Mouse (Mus musculus) thymus, postnatal 36 days (tissue): ENCODE results near the gene Obp2b.
"Not testable (repeated sequence)": the region's sequence is repeated elsewhere in the genome, so short reads cannot be mapped to it uniquely, and the experiment has no call there.

Source experiments
- DNase-seq, 2 experiments: peaks; one replicate each; pipeline ENCODE4 v3.0.0; 2022; ENCODE audit warnings: mixed read lengths in 2 of 2

The Obp2b gene

GRCm38 (mm10) chr2:25736709-25737108, at the start of gene Obp2b:
Gene Obp2b (plus strand): TSS chr2:25737009.
- not testable (repeated sequence) for DNase-seq

DNA sequence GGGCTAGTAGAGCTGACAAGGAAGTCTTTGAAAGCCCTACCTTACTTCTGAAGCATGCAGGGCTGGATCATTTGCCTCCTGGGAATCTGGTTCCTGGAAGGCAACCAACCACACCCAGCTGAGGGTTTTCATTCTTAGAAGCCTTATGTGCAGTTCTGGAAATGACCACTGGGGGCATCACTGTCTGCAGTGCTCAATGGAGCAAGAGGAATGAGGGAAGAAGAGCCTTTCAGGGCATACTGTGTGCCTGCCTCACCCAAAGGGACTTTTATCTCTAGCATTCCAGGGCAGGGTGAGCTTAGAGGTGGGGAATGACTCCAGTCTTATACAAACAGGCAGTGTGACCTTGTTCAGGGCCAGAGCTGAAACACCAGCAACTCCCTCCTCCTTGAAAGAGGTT, 42.2 kb upstream of the Obp2b start:
- DNase-seq = peak in 1 of 2 experiments; percentile 53

DNA sequence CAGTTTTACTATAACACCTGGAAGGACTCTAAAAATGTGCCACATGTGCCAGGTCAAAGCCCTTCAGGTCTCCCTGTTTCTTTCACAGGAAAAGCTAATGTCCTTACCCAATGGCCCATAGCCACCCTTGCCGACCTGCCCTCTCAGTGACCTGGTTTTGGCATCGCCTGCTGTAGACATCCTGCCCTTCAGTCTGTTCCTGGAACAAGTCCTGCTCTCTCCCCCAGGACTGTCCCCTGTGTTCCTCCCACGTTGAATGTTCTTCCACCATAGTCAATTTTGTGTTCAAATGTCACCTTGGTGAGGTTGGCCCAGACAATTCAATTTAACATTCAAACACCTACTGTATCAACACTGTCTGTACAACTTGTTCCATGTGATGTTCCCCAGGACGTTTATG, 39.9 kb upstream of the Obp2b start:
- no peak for DNase-seq

DNA sequence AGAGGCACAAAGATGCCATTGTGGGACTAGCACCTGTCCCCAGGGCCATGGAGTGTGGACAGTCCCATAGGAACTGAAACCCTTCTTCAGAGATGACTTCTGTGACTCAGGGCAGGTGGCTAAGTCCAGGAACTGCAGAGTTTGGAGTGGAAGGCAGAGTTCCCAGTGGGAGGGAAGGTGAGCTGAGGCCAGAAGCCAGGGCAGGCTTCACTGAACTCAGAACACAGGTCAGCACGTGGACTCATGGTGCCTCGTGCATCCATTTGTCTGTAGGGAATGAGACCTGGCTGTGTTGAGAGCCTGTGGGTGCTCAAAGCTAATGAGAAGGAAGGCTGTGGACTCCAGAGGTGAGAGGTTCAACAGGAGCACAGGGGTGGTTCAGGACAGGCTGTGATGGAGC, 38.1 kb upstream of the Obp2b start:
- no peak for DNase-seq

- not testable (repeated sequence) for DNase-seq
These were observed 37.1 kb upstream of the Obp2b start, which contains the start of gene Obp2a for GRCm38 (mm10) chr2:25699743-25700142. Gene Obp2a (plus strand): TSS chr2:25700043.

- DNase-seq = no peak
These were observed 35.8 kb upstream of the Obp2b start for GRCm38 (mm10) chr2:25701001-25701400.

DNA sequence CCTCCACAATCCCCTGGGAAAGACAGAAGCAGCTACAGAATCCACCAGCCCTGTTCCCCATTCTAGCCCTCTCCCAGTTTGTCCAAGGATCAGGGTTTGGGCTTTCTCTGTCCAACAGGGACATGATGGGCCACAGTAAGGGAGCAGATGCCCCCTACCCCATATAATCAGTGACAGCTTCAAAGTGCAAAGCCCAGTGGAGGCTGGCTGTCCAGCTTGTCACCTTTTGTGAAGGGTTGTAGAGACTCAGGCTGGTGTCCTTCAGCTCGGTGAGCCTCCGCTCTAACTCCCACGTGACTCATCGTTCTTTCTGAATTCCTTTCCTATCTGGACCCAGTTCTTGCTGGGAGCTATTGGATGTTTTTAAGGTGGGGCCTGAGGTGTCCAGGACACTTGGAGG, 33.1 kb upstream of the Obp2b start:
- DNase-seq = no peak

DNA sequence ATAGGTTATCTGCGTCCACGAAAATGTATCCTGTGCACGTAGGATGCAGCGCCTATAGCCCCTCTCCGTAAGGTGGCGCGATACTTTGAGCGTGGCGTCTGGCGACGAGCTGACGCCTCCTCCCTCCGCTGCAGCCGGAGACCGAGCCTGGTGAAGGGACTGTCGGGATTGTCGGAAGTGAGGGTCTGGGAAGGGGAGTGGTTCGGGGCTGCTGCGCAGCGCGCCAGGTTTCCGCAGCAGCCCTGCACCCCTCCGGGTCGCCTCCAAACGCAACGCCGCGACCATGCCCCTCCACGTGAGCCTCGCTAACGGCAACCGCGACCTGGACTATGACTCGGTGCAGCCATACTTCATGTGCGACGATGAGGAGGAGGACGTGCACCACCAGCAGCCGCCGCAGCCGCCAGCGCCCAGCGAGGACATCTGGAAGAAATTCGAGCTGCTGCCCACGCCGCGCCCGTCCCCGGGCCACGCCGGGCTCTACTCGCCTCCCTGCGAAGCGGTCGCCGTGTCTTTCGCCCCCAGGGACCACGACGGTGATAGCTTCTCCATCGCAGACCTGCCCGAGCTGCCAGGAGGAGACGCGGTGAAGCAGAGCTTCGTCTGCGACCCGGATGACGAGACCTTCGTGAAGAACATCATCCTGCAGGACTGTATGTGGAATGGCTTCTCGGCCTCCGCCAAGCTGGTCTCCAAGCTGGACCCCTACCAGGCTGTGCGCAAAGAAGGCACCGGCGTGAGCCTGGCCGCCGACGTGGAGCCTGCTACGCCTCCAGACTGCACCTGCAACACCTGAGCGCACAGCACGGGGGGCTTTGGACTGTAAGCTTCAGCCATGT, 29.9 kb upstream of the Obp2b start, which contains the start of gene Bmyc:
Gene Bmyc, plus strand, starts transcription at position 97 of the 839 bp plus-strand sequence.
- peak; percentile 80 to 85 for DNase-seq

- peak in 1 of 2 experiments; percentile 39 for DNase-seq
These were observed 28.7 kb upstream of the Obp2b start for GRCm38 (mm10) chr2:25708121-25708520.

DNA sequence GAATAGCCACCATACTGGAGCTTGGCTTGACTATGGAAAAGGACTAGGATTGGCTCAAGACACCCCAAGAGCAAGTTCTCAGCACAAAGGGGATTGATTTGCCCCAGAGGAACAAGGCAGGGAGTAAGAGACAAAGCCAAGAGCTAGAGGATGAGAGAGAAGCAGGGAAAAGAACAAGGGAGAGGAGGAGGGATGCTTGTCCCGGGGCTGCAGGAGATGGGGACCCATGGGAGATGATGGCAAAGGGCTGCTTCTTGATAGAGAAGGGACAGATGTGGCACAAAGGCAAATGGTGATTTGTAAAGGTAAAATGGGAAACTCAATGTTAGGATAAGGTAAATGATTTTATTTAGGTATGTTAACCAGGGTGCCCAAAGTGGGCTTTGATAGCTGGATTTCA, 27.8 kb upstream of the Obp2b start:
- not testable (repeated sequence) for DNase-seq

GRCm38 (mm10) chr2:25709791-25710190, 27.0 kb upstream of the Obp2b start:
- DNase-seq = not testable (repeated sequence)

DNA sequence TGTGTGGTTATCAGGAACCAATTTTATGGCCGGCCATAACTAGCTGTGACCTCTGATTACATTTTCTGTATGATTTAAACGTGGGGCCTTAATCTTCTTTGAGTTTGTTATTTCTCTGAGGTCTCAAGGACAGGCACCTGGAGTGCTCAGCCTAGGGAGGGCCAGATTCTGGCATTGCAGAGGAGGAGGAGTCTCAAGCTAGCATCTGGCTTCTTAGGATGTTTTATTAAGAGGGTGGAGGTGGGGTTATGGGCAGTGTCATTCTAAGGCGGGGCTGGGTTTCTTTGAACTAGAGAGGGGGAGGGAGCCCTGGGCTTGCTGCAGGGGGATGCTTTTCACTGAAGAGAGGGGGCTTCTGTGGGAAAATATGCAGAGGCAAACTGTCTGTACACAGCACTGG, 25.2 kb upstream of the Obp2b start:
- not testable (repeated sequence) for DNase-seq

DNA sequence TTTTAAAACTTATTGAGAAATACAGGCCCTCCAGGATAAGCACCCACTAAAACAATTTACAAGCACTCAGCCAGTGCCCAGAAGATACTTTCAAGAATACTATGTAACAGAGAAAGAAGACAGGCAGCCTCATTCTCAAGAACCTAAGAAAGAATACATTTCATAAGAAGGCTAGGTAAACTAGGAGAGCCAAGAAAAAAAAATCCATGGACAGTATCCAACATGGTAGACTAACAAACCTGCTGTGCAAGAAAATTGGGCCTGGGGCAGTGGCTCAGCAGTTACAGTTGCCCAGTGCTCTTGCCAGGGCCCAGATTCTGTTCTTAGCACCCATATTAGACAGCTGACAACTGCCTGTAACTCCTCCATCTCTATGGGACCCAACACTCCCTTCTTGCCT, 19.6 kb upstream of the Obp2b start:
- no peak for DNase-seq

- no peak for DNase-seq
These were observed 3.4 kb upstream of the Obp2b start for GRCm38 (mm10) chr2:25733199-25733930.

DNA sequence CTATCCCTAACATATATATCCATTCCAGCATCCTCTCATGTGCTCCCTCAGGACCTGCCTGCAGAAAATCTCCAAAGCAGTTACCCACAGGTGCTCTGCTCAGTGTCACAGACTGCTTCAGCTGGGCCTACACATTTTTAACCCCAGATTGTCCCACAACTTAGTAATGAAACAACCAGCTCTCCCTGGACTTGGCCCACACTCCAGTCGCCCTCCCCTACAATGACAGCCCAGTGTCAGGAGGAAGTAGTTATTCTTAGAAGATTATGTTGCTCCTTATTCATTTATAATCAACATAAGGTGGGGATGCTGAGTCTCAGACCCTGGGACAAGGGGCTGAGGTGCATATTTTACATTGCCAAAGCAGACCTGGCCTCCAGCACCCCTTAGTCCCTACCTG, 4.9 kb downstream of the Obp2b start:
- no peak for DNase-seq

DNA sequence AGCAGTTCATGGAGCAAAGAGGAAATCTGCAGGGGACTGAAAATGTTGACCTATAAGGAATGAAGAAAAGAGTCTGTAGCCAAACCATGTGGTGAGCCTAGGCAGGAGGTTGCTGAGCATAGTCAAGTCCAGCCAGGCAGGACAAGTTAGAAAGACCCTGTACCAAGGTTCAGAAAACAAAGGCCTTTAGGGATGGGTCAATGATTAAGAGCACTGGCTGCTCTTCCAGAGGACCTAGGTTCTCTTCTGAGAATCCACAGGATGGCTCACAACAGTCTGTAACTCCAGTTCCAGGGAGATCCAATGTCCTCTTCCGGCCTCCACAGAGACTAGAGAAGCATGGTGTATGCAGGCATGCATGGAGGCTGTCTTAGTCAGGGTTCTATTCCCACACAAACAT, 17.4 kb downstream of the Obp2b start:
- no peak for DNase-seq

GRCm38 (mm10) chr2:25758064-25758625, 21.3 kb downstream of the Obp2b start:
- DNase-seq = no peak

DNA sequence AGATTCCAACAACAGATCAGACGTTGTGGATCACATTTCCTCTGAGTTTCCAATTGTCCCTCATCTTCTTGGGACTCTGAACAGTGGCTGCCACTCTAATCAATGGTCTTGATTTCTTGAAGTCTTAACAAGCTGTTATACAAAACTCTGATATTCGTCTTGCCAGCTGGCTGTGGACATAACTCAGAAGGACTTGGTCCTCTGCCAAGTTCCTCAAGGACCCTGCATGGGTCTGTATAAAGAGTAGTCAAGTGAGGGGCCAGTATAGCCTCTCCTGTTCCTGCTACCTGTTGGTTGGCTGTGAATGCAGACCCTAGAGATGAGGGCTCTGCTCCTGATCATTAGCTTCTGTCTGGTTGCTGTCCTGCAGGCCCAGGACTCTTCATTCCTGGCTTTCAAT, 28.5 kb downstream of the Obp2b start, which contains the start of gene Lcn3:
Gene Lcn3, plus strand, starts transcription at position 301 of the 400 bp plus-strand sequence.
- DNase-seq = no peak

DNA sequence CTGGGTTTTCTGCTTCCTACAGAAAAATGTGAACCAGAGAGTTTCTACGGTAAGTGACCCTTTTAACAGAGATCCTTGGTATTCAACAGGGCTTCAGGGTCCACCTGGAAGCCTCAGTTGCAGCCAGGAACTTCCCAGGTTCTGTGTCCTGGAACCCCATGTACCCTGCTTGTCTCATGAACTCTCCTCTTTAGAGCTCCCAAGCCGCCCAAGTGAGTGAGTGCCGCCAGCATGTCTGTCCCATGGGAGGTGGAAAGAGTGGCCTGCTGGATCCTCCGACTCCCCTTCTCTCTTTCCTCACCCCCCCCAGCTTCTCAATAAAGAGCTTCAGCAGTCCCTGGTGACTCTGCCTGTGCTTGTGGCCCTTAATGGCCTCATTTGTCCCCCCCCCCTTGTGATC, 31.0 kb downstream of the Obp2b start:
- no peak for DNase-seq

DNA sequence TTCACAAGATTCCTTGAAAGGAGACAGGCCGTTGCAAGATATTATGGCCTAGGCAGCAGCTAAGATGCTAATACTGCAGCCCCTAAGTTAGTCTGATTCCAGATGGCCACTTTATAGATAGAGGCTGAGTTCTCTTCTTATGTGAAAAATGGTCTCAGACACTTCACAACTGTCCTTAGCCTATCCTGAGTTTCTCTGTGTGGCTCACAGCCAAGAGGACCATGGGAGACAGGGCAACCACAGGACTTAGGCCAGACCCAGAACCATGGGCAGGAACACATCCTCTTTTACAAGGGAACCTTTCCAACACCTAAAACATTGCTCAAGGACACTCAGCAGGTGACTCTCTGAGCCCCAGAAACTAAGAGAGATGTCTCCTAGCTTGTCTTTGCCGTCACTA, 36.7 kb downstream of the Obp2b start:
- DNase-seq = no peak

GRCm38 (mm10) chr2:25774640-25775039, 37.8 kb downstream of the Obp2b start:
- no peak for DNase-seq

GRCm38 (mm10) chr2:25775991-25776390, 39.2 kb downstream of the Obp2b start:
- DNase-seq = no peak

DNA sequence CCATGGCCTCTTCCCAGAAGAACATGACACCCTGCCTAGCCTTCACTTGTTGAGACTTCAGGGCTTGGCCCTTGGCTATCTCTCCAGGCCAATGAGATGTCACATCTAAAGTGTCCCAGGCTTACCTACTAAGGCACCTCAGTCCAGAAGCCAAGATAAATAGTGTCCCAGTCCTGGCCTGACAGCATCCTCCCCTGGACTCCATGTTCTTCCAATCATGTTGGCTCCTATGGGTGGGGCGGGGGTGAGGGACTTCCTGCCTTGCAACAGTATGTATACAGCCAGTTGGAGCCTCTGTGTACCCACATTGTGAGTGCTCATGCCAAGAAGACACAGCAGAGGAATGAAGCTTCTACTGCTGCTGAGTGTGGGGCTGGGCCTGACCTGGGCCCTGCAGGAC, 39.9 kb downstream of the Obp2b start, which contains the start of gene Lcn11:
Gene Lcn11, plus strand, starts transcription at position 301 of the 400 bp plus-strand sequence.
- no peak for DNase-seq
